Mouse (Mus musculus) liver, postnatal 0 days (tissue): ENCODE results near the gene Adgrb3. TPM values are rescaled to one million over a fixed set of nuclear protein-coding genes. Genes with fewer than 3 reads are reported as not detected.

ENCODE experiments used
- ATAC-seq: fragments of 200-750 bp; cut with Nextera tagmentation; 2 replicates; pipeline ENCODE4 v1.8.0; 2017; ENCODE audit warnings: mild to moderate bottlenecking, moderate library complexity
- DNase-seq: peaks from one replicate; pipeline ENCODE4 v3.0.0-alpha.2; 2016
- H3K27ac ChIP-seq: fragments of 300-500 bp; sonication (generic); 2 replicates; pipeline ENCODE4 v1.5.1; 2014; ENCODE audit warnings: antibody characterized with exemption, moderate library complexity, mild to moderate bottlenecking, low read depth
- H3K27me3 ChIP-seq: fragments of 300-500 bp; sonication (generic); 2 replicates; pipeline ENCODE4 v1.6.1; 2014; ENCODE audit warnings: low read length, control low read depth, mixed read lengths; ENCODE audit not compliant: insufficient read depth
- H3K36me3 ChIP-seq: fragments of 300-500 bp; sonication (generic); replicated peaks from 2 replicates; pipeline ENCODE4 v1.6.1; 2014; ENCODE audit warnings: mild to moderate bottlenecking, control low read depth, low read length, moderate library complexity, mixed read lengths; ENCODE audit not compliant: insufficient read depth
- H3K4me1 ChIP-seq: fragments of 300-500 bp; sonication (generic); 2 replicates; pipeline ENCODE4 v1.6.1; 2014; ENCODE audit warnings: antibody characterized with exemption, mild to moderate bottlenecking, control low read depth; ENCODE audit not compliant: insufficient read depth
- H3K4me2 ChIP-seq: fragments of 300-500 bp; sonication (generic); 2 replicates; pipeline ENCODE4 v1.6.1; 2014; ENCODE audit warnings: low read depth, mild to moderate bottlenecking, low read length, moderate library complexity, mixed read lengths
- H3K4me3 ChIP-seq: fragments of 300-500 bp; sonication (generic); 2 replicates; pipeline ENCODE4 v1.5.1; 2014; ENCODE audit warnings: low read depth, low read length
- H3K9ac ChIP-seq: fragments of 300-500 bp; sonication (generic); replicated peaks from 2 replicates; pipeline ENCODE4 v1.6.1; 2014; ENCODE audit warnings: mild to moderate bottlenecking, moderate library complexity
- H3K9me3 ChIP-seq: fragments of 300-500 bp; sonication (generic); 2 replicates; pipeline ENCODE4 v1.6.1; 2016; ENCODE audit warnings: mild to moderate bottlenecking, control low read depth, low read length, mixed read lengths
- CTCF ChIP-seq: sonication (generic); IDR thresholded peaks from 2 replicates; pipeline ENCODE4 v1.5.1; 2016; ENCODE audit warnings: antibody characterized with exemption, low read depth
- EP300 ChIP-seq: IDR thresholded peaks from 2 replicates; pipeline ENCODE4 v1.6.1; 2016; ENCODE audit warnings: antibody characterized with exemption, low read depth, mild to moderate bottlenecking
- WGBS: fragments of 180-500 bp; shearing (Covaris S2); extraction: QIAGEN DNeasy Blood & Tissue Kit; methylation state at CpG from one replicate; pipeline ENCODE4 v1.1.7; 2014; ENCODE audit not compliant: insufficient replicate concordance; 5-methylcytosine and 5-hydroxymethylcytosine counted together
- polyA plus RNA-seq: library from polyadenylated mRNA; unstranded; fragments of >200 nt; fragmentation: Nextera tagmentation; extraction: Ambion mirVana; gene quantifications from 2 replicates; pipeline ENCODE4 v1.2.1, GENCODE M21; 2015

Gene Adgrb3
- polyA plus RNA-seq, 1 experiment from 2014 or later, result not detected

- ATAC-seq (no peak), DNase-seq (no peak)
- Histone ChIP-seq H3K4me1 (no peaks in the 10 kb centered on the region), H3K27me3 (peaks cover 18% of the 10 kb centered on the region), H3K4me3 (no peak overlapping the region), H3K9ac (no peak overlapping the region), H3K9me3 (no peaks in the 10 kb centered on the region), H3K27ac (no peak overlapping the region), H3K4me2 (no peak overlapping the region), H3K36me3 (no peaks in the 10 kb centered on the region)
- TF ChIP-seq EP300, result no peak
- TF ChIP-seq CTCF, result no peak
- 8% methylated on average over 15 of the region's 15 CpGs for WGBS
These were observed 1.4 kb upstream of the Adgrb3 start for GRCm38 (mm10) chr1:25830757-25831520.

GRCm38 (mm10) chr1:25829921-25830751 is 629 bp upstream of the Adgrb3 start:
- H3K4me3 ChIP-seq, result peak overlapping the region; percentile 13; the same call in 1 of the 2 replicates
- no peaks in the 10 kb centered on the region for H3K36me3 ChIP-seq
- H3K4me1 ChIP-seq, result no peaks in the 10 kb centered on the region
- H3K4me2 ChIP-seq, result peak overlapping the region; percentile 49
- DNase-seq (peak; percentile 13), ATAC-seq (no peak)
- no peak overlapping the region for H3K9ac ChIP-seq
- TF ChIP-seq EP300 (no peak), CTCF (no peak)
- 1% methylated on average over 20 of the region's 99 CpGs for WGBS
- peaks cover 18% of the 10 kb centered on the region for H3K27me3 ChIP-seq
- no peaks in the 10 kb centered on the region for H3K9me3 ChIP-seq
- H3K27ac ChIP-seq, result no peak overlapping the region

- Histone ChIP-seq H3K4me2 (no peak overlapping the region), H3K9ac (no peak overlapping the region), H3K27ac (no peak overlapping the region), H3K9me3 (no peaks in the 10 kb centered on the region), H3K27me3 (peaks cover 18% of the 10 kb centered on the region), H3K4me1 (no peaks in the 10 kb centered on the region), H3K36me3 (no peaks in the 10 kb centered on the region), H3K4me3 (no peak overlapping the region)
- 70% methylated on average over 9 of the region's 9 CpGs for WGBS
- ATAC-seq, result no peak
- no peak for TF ChIP-seq CTCF
- TF ChIP-seq EP300, result no peak
- no peak for DNase-seq
These were observed 1.3 kb downstream of the Adgrb3 start for GRCm38 (mm10) chr1:25828071-25828755.

GRCm38 (mm10) chr1:25827436-25827835 is 2.1 kb downstream of the Adgrb3 start:
- ATAC-seq (no peak), DNase-seq (no peak)
- Histone ChIP-seq H3K4me1 (no peaks in the 10 kb centered on the region), H3K9me3 (no peaks in the 10 kb centered on the region), H3K4me3 (no peak overlapping the region), H3K4me2 (no peak overlapping the region), H3K36me3 (no peaks in the 10 kb centered on the region), H3K9ac (no peak overlapping the region), H3K27ac (no peak overlapping the region), H3K27me3 (peaks cover 18% of the 10 kb centered on the region)
- 59% methylated on average over 9 of the region's 9 CpGs for WGBS
- TF ChIP-seq CTCF (no peak), EP300 (no peak)

- peaks cover 18% of the 10 kb centered on the region for H3K27me3 ChIP-seq
- H3K9ac ChIP-seq, result no peak overlapping the region
- no peak overlapping the region for H3K4me2 ChIP-seq
- no peaks in the 10 kb centered on the region for H3K36me3 ChIP-seq
- H3K4me3 ChIP-seq, result no peak overlapping the region
- peak; percentile 17; the same call in 1 of the 2 replicates for TF ChIP-seq CTCF
- TF ChIP-seq EP300, result no peak
- no peaks in the 10 kb centered on the region for H3K9me3 ChIP-seq
- H3K4me1 ChIP-seq, result no peaks in the 10 kb centered on the region
- DNase-seq, result no peak
- 16% methylated on average over 7 of the region's 7 CpGs for whole genome bisulfite sequencing
- no peak for ATAC-seq
- no peak overlapping the region for H3K27ac ChIP-seq
These were observed 2.7 kb downstream of the Adgrb3 start for GRCm38 (mm10) chr1:25826771-25827170.

GRCm38 (mm10) chr1:25824626-25825025 is 4.9 kb downstream of the Adgrb3 start:
- Histone ChIP-seq H3K9ac (no peak overlapping the region), H3K9me3 (no peaks in the 10 kb centered on the region), H3K27me3 (peaks cover 7% of the 10 kb centered on the region), H3K27ac (no peak overlapping the region), H3K36me3 (no peaks in the 10 kb centered on the region), H3K4me2 (no peak overlapping the region), H3K4me3 (no peak overlapping the region), H3K4me1 (no peaks in the 10 kb centered on the region)
- WGBS, result 37% methylated on average over 4 of the region's 4 CpGs
- ATAC-seq (no peak), DNase-seq (no peak)
- TF ChIP-seq CTCF (no peak), EP300 (no peak)
